Mouse (Mus musculus): ENCODE measurements around the gene Fbxo42.
"Not testable (repeated sequence)": the region's sequence is repeated elsewhere in the genome, so short reads cannot be mapped to it uniquely, and the experiment has no call there.

Gene Fbxo42

DNA sequence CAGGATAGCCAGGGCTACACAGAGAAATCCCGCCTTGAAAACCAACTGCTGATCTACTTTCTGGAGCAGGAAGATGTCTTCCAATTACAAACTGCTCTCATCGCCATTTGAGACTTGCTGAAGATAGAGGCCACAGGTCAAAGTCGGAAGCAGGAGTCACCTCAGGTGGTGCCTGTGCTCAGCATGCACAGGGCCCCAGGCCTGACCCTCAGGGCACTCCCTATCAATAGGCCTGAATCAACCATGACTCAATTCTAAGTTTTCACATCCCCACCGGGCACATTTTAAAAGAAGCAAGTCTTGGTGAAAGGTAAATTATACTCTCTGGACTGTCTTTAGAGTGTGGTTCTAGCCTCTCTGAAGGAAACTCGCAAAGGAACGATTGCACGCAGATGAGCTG, 11.6 kb upstream of the Fbxo42 start:
- DNase-seq (ENCODE audit: low read depth, low spot score) = no peak

DNA sequence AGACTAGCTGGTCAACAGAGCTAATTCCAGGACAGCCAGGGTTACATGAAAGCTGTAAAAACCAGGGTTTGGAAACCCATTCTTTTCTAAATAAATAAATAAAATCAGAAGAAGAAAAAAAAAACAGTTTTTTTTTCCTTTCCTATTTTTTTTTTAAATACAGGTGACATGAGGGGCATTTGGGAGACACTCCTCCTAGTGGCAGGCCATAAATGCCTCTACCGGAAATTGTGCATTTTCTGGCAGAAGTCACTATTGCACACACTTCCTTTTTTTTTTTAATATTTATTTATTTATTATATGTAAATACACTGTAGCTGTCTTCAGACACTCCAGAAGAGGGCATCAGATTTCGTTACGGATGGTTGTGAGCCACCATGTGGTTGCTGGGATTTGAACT, 10.0 kb upstream of the Fbxo42 start:
- DNase-seq (ENCODE audit: low read depth, low spot score) = not testable (repeated sequence)

DNA sequence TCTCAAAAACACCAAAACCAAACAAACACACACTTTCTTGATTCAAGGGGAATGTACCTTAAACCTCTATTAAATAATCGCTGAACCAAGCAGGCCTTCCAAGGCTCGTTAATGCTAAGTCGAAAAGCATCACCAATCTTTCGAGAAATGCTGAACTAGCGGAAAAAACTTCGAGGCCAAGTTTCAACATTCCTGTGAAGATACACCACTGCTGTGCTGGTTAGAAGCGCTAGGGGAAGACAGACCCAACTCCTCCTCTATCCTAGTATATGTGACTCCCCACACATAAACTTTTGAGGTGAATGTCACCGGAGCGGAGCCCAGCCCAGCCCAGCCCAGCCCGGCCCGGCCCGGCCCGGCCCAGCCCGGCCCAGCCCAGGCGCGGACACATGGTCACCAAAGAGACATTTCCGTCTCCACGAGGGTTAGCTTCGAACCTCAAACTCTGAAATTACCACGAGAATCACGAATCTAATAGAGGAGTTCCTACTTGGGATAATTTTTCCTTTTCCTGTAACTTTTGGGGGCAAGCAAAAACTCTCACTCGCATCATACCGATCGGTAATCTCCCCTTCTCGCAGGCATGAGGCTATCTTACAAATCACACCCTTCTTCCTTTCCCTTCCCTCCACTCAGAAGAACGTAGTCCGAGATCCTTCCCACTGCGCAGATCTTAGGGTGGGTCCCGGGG, 9.1 kb upstream of the Fbxo42 start:
- no peak for DNase-seq (ENCODE audit: low read depth, low spot score)

DNA sequence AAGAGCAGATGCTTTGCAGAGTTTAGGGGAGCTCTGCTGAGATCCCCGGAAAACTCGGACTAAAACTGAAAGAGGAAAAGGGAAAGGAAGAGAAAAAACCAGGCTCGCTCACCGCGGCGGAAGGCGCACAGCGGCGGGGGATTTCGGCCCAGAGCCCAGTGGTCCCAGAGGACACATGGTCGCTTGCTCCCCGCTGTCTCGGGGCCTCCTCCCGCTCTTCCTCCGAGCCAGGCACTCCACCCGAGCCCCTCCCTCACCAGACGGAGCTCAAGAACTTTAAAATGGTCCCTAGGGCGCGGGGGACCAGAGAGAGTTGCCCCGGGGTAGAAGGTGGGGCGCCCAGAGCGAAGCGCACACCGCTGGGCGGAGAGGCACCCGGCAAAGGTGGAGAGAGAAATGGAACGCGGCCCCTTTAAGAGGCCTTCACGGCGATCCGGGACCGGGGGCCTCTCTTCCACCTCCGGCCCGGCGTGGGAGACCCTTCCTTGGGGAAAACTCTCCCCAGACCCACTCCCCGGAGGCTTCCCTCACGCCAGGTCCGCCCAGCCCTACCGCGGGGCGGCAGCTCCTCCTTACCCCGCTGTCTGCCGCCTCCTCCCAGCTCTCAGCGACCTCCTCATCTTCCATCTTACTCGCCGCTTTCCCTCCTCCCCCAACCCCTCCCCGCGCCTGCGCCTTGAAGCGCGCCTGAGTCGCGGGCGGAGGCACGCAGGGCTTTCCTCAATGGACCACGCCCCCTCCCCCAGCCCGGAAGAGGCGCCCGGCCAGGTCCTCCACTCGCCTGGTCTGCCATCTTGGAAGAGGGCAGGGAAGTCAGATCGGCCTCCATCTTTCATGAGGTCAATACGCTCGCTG, 8.4 kb upstream of the Fbxo42 start, which contains the start of gene Szrd1:
TSS of gene Szrd1 (minus strand) at position 660 of the 855 bp plus-strand sequence.
- peak; percentile 97 for DNase-seq (ENCODE audit: low read depth, low spot score)

DNA sequence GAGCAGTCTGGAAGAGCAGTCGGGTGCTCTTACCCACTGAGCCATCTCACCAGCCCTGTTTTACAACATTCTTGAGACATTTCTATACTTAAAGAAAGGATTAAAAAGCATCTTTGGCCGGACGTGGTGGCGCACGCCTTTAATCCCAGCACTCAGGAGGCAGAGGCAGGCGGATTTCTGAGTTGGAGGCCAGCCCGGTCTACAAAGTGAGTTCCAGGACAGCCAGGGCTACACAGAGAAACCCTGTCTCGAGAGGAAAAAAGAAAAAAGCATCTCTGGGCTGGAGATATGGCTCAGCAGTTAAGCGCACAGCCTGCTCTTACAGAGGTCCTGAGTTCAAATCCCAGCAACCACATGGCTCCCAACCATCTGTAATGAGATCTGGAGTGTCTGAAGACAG, 7.4 kb upstream of the Fbxo42 start:
- not testable (repeated sequence) for DNase-seq (ENCODE audit: low read depth, low spot score)

DNA sequence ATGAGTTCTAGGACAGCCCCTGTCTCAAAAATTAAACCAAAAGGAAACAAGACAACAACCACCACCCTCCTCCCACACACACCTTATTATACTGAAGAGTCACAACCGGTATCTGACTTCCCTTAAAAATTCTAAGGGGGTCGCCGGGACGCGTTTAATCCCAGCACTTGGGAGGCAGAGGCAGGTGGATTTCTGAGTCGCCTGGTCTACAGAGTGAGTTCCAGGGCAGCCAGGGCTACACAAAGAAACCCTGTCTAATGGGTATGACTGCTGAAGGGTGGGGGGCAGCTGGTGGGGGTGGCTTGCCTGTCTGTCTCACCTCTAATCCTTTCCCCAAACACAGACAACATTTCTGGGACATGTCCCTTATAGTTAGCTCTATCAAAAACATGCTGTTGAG, 6.7 kb upstream of the Fbxo42 start:
- DNase-seq (ENCODE audit: low read depth, low spot score) = no peak

DNA sequence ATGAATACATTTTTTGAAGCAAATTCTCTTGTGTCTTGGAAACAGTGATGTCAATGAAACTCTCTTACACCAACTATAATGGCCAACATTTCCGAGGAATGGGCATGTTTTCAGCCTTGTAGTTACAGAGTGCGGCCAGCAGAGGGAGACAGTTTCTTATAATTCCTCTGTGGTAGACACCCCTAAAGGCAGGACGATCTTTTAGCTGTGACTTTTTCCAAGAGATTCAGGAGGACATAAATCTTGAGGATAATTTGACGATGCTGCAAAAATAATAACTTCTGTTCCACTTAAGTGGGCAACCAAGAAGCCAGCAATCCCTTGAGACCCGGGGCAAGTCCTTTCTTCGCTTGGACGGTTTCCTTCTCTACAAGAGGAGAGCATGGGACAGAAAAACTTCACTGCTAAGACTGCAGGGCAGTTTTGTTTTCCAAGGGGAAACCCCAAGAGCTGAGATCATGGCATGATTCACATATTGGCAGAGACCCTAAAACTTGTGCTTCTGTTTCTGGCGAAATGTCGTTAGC, 5.4 kb upstream of the Fbxo42 start:
- DNase-seq (ENCODE audit: low read depth, low spot score) = peak; percentile 77

DNA sequence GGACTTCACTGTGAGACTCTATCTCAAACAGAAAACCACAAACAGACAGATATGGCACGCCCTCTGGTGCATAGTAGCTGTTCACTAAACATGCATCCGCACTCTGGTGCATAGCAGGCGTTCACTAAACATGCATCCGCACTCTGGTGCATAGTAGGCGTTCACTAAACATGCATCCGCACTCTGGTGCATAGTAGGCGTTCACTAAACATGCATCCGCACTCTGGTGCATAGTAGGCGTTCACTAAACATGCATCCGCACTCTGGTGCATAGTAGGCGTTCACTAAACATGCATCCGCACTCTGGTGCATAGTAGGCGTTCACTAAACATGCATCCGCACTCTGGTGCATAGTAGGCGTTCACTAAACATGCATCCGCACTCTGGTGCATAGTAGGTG, 2.6 kb upstream of the Fbxo42 start:
- DNase-seq (ENCODE audit: low read depth, low spot score) = not testable (repeated sequence)

DNA sequence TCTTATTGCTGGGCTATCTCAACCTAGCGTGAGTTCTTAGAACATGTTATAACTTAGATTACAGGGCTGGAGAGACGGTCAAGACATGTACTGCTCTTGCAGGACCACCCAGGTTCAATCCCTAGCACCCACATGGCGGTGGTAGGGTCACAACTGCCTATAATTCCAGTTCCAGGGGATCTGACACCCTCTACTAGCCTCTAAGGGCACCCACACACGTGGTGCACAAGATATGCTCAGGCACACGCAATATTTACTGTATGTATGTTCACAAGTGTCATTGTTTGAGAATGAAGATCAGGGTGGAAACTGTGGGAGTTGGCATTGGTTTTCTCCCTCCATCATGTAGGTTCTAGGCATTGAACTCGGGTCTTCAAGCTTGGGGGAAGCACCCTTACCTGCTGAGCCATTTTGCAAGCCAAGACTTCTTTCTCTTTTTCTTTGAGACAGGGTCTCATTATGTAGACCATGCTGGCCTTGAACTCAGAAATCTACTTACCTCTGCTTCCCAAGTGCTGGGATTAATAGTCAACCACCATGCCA, 1.2 kb upstream of the Fbxo42 start:
- DNase-seq (ENCODE audit: low read depth, low spot score) = no peak

DNA sequence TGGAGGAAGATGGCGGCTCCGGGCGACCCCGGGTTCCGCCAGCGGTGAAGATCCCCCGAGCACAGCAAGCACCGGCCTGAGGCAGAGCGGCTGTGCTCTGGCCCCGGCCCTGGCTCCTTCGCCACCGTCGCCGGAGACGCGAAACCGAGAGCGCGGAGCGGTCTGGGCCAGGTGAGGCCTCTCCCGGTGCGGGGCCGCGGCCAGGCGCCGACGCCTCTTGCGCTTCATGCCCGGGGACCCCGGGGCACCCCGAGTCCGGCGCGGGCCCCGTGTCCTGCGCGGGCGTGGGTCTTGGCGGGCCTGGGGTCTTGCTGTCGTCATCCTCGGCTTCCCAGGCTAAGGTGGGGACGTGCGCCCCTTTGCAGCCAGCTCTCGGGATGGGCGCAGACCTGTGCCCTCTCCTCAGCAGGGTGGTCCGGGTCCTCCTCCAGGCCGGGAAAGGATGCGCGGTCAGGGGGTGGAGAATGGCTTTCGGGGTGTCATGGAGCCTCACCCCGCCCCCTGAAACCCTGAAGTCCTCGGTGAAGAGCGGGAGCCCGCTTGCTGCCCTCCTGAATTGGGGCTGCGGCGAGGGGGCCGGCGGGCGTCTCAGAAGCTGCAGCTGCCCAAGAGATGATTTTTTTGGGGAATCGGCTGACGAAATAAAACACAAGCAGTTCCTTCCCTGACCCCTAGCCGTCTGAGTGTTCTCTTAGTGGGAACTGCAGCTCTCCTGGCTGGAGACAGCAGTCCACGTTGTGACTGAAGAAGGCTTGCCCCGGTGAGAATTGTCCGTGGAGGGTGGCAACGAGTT, 492 bp downstream of the Fbxo42 start:
- DNase-seq (ENCODE audit: low read depth, low spot score) = no peak

DNA sequence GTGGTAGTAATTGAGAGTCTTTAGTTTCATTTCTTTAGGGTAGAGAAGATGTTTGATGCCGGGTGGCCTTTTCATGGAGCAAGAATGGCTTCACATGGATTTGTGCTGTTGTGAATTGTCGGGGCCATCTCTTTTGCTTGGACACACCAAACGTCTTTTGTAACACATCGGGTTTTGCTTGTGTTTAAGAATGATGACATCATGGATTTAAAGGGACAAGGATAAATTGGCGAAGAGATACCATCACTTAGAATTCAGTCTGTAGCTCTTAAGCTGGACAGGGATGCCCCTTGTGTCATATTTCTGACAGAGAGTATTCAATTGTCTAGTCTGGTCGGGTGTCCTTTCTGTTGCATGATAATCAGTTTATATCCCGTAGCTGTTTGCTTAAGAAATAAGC, 1.4 kb downstream of the Fbxo42 start:
- DNase-seq (ENCODE audit: low read depth, low spot score) = no peak

DNA sequence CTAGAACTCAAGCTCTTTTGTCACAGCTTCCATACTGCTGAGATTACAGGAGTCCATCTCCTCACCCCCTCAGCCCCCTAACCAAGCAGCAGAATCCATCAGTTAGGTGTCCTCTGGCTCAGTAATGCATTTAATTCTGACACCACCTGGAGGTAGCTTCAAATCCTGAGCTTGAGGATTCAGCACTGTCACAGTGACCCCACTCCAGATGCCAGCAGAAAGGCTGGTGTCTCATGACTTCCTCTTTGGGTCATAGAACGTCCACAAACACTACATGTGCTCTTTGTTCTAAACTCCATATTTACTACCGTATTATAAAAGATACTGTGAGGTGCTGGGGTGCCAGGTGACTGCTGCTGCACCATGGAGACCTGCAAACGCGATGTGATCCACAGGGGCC, 9.8 kb downstream of the Fbxo42 start:
- DNase-seq (ENCODE audit: low read depth, low spot score) = no peak

DNA sequence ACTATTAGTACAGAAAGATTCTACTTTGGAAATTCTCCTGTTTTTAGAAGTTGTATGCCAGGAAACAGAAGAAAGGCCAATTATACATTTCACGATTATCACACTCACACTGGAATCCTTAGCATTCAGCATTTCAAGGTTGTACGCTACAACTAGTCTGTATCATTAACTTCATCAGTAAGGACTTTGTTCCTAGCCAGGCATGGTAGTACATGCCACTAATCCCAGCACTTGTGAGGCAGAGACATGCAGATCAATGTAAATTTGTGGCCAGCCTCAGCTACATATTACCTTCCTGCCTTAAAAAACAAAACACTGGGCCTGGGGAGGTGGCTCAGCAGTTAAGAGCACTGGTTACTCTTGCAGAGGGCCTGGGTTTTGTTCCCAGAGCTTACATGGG, 10.9 kb downstream of the Fbxo42 start:
- no peak for DNase-seq (ENCODE audit: low read depth, low spot score)

DNA sequence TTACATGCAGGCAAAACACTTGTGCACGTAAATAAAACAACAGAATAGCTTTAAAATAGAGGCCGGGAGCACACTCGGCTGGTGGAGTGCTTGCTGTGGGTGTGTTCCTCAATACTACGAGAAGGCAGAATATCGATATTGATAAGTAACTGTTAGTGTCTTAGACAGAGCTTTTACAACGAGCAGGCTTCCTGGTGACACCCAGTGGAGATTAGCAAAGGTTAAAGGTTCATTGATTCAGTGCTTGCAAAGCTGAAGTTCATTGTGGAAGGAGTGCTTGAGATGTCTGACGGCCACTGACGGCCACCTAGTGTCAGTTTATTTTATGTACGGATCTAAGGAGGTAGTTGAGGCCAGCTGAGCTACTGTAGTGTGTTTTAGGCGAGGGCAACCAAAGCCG, 11.4 kb downstream of the Fbxo42 start:
- no peak for DNase-seq (ENCODE audit: low read depth, low spot score)

DNA sequence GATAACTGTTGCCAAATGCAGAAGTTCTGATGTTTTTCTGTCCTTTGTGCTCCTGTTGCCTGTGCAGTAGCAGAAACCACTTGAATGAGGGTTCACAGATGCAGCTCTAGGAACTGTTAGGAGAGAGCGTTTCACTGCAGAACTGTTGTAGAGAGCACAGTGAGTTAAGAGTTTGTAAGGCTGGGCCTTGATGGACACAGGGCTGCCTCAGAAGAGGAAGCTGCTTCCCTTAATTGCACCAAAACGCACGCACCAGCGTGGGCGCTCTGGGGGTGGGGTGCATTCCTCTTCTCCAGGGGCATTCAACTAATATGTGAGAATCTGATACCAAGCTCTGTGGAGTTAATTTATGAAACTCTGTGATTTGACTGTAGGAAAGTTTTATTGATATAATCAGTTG, 12.0 kb downstream of the Fbxo42 start:
- no peak for DNase-seq (ENCODE audit: low read depth, low spot score)

DNA sequence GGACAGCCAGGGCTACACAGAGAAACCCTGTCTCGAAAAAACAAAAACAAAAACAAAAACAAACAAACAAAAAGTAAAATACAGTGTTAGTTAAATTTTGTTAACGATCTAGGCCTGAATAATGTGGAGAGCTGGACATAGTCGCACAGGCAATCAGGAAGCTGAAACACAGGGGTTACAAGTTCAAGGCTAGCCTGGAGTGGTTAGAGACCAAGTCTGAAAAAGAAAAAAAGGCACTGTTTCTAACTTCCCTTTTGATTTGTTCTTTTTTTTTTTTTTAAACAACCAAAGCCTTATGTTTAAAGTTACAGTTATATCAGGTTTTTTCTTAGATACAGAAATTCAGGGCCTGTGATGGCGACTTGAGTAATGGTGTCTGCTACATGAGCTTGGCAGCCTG, 12.5 kb downstream of the Fbxo42 start:
- no peak for DNase-seq (ENCODE audit: low read depth, low spot score)

DNA sequence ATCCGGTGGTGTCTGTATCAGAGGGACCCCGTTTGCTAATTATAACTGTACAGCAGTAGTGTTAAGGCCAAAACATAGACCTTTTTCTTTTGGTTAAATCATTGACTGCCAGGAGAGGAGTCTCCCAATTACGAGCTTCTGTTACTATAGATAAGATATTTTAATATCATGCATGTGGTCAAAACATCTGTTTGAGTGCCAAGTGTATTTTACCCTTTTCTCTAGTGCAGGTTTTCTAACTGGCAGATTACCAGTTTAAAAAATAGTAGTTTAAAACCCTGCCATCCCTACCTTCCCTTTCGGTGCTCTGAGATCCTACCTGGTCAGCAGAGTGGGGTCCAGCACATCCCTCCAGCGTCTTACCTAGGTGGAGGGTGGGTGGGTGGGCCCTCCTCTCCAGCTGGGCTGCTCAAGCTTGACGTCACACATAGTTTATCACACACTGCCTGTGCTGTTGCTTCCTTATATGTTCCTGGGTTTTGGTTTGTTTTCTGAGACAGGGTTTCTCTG, 14.0 kb downstream of the Fbxo42 start:
- no peak for DNase-seq (ENCODE audit: low read depth, low spot score)

DNA sequence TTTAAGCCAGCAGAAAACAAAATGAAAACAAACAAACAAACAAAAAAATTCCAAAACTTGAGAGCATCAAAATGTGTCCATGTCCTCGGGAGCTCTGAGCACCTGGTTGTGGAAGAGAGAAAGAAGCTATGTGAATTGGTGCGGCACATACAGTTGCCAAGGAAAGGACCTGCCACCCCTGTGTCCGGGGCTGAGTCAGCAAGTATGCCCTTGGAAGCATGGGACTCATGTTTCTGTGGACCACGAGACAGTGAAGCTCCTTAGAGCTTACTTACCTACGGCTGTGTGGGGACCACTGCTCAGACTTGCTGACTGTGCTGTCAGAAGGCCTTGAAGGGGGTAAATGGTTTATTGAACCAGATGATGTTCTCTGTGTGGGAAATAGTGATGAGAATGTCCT, 16.0 kb downstream of the Fbxo42 start:
- no peak for DNase-seq (ENCODE audit: low read depth, low spot score)

DNA sequence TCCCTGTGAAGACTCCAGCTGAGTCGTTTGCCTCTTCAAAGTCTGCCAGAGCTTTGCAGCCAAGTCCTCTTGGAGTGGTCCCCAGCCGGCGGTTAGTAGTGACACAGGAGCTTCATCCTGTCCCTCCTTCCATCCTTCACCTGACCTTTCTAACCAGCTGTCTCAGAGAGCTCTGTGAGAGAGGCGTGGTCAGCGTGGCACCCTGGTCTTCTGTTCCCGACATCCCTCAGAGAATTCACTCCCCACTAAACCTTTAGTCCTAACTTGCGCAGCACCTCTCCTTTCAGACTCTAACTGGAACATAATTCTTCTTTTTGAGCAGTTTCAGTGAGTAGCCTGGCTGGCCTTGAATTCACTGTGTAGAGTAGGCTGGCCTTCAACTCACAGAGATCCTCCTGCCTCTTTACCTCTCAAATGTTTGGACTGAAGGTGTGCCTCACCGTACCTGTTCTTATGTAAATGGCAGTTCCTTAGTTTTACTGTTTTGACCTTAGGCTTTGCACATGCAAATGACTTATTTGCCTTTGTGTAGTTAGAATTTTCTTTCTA, 18.1 kb downstream of the Fbxo42 start:
- no peak for DNase-seq (ENCODE audit: low read depth, low spot score)

DNA sequence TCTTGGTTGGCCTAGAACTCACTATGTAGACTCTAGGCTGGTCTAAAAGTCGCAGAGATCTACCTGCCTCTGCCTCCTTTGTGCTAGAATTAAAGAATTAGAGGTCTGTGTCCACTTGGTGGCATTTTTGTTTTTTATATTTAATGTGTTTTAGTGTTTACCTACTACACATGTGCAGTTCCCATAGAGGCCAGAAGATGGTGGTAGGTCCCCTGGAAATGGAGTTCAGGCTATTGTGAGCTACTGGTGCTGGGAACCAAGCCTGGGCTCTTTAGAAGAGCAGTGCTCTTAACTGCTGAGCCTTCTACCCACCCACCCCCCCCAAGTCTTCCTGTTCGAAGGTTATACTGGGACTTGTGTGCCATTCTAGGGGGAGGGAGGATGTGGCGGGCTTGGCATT, 19.4 kb downstream of the Fbxo42 start:
- no peak for DNase-seq (ENCODE audit: low read depth, low spot score)

DNA sequence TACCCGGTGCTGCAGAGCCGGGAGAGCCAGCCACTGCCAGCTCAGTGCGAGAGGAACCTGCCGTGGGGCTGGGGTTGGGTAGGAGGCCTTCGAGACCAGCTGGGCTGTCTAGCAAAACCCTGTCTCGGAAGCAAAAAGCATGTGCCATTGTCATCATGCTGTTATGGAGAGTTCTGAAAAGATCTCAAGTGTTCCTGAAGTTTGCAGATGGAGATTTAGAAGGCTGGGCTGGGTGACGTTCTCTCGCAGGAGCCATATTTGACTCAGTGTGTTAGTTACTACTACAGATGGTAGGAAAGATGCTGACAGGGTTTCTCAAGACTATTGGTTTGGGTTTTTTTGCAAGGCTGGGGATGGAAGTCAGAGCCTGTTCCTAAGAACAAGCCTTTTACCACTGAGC, 24.4 kb downstream of the Fbxo42 start:
- no peak for DNase-seq (ENCODE audit: low read depth, low spot score)
